Mouse (Mus musculus) testis, adult 2 months (tissue): Measurements from ENCODE around the gene Cep350. TPM values are rescaled to one million over a fixed set of nuclear protein-coding genes. Genes with fewer than 3 reads are reported as not detected.
A peak's percentile ranks its signal among the peaks of the same experiment; 100 is the strongest.

Source experiments
- H3K27ac ChIP-seq: fragments of 200-500 bp; 2 replicates; pipeline ENCODE4 v1.5.1; 2012; ENCODE audit warnings: low read depth, low read length; ENCODE audit not compliant: control insufficient read depth, insufficient read depth
- H3K27me3 ChIP-seq: fragments of 200-500 bp; 2 replicates; pipeline ENCODE4 v1.6.1; 2012; ENCODE audit warnings: mild to moderate bottlenecking, low read length, moderate library complexity; ENCODE audit not compliant: control insufficient read depth, insufficient read depth
- H3K36me3 ChIP-seq: fragments of 200-500 bp; 2 replicates; pipeline ENCODE4 v1.6.1; 2012; ENCODE audit warnings: mild to moderate bottlenecking, low read length; ENCODE audit not compliant: control insufficient read depth, insufficient read depth
- H3K4me1 ChIP-seq: fragments of 200-500 bp; 2 replicates; pipeline ENCODE4 v1.6.1; 2012; ENCODE audit warnings: low read length; ENCODE audit not compliant: control insufficient read depth, insufficient read depth
- H3K4me3 ChIP-seq: fragments of 200-500 bp; 2 replicates; pipeline ENCODE4 v1.5.1; 2012; ENCODE audit warnings: low read depth, mild to moderate bottlenecking, low read length, moderate library complexity, mixed read lengths; ENCODE audit not compliant: control insufficient read depth
- CTCF ChIP-seq: fragments of 200-500 bp; IDR thresholded peaks from 2 replicates; pipeline ENCODE4 v1.5.1; 2012; ENCODE audit warnings: low read depth, mild to moderate bottlenecking, inconsistent platforms, low read length, moderate library complexity; ENCODE audit not compliant: control insufficient read depth, insufficient read depth, insufficient replicate concordance
- POLR2A ChIP-seq: fragments of 200-500 bp; IDR thresholded peaks from 2 replicates; pipeline ENCODE4 v1.6.1; 2012; ENCODE audit warnings: low read depth, mild to moderate bottlenecking, inconsistent platforms, low read length, moderate library complexity; ENCODE audit not compliant: control insufficient read depth
- polyA plus RNA-seq: library from polyadenylated mRNA; depleted of rRNA; stranded (reverse); fragments of >200 nt; gene quantifications from 2 replicates; pipeline ENCODE4 v1.2.3, GENCODE M21; 2012

Gene Cep350
- polyA plus RNA-seq, 1 experiment = 43.6 TPM

DNA sequence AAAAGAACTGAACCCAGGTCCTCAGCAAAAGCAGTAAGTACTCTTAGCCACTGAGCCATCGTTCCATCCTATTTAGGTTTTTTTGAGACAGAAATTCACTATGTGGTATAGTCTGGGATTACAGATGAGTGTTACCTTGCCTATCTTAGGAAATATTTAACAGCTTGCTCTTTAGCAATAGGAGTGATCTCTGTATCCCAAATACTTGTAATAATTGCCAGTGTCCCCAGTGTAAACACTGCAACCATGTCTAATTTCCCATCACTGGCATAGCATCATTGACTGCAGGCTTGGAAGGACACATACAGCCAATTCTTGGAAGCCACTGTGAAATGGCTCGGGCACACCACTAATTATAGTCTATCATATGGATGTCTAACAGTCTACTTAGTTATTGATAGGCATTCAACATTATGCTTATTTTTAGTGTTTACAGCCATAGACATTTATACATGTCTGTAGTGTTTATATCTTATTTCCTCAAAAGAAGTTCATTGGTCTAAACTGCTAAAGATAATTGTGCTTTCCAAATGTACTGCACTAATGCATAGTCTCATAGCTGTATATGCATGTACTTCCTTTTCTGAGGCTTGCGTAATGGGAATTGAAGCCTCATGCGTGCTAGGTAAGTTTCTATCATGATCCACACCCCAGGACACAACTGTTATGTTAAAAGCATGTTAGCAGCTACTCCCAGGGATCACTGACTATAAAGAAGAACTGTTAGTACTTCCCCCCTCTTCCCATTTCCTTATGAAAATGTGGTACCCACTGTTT is 146.9 kb downstream of the Cep350 start:
- no peaks in the 10 kb centered on the region for H3K36me3 ChIP-seq
- H3K27me3 ChIP-seq = no peaks in the 10 kb centered on the region
- TF ChIP-seq POLR2A = no peak
- TF ChIP-seq CTCF = no peak
- peaks cover 5% of the 10 kb centered on the region; the same call in 1 of the 2 replicates for H3K4me1 ChIP-seq
- H3K4me3 ChIP-seq = no peak overlapping the region
- H3K27ac ChIP-seq = no peak overlapping the region

DNA sequence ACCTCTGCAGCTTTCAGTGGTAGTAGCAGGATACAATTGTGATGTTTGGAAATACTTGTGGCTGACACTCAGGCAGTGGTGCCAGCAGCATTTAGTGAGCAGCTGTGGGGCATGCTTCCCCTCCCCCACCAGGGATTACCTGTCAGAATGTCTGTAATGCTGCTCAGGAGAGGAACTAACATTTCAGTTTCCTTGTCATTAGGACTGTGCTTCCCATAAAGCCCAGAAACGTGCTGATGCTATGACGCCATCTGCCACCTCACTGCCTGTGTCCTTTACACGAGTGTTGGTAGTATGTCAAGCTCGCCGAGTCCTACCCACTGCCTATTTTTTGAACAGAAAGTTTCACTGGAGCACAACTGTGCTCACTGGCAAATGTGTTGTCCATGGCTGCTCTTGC is 152.4 kb downstream of the Cep350 start:
- H3K36me3 ChIP-seq = no peaks in the 10 kb centered on the region
- H3K4me1 ChIP-seq = no peaks in the 10 kb centered on the region
- H3K4me3 ChIP-seq = no peak overlapping the region
- TF ChIP-seq POLR2A = no peak
- TF ChIP-seq CTCF = no peak
- no peaks in the 10 kb centered on the region for H3K27me3 ChIP-seq
- H3K27ac ChIP-seq = no peak overlapping the region

DNA sequence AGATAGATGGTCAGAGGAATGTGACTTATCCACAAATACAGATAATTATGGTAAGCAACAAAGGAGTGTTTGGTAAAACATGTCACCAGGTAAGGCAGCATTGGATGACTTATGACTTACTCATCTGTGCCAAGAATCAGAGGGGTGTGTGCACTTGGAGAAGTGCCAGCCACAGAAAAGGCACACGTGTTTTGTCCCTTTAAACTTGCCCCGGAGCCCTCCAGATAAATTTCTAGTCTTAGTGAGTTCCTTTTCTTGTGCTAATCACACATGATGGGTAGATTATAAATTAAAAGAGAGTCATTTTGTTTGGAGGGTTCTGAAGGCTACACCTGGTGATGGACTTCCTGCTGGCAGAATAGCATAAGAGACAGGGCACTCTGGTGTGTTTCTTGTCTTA is 156.9 kb downstream of the Cep350 start:
- H3K4me3 ChIP-seq = peak overlapping the region; percentile 72
- H3K27ac ChIP-seq = peak overlapping the region; percentile 56
- H3K27me3 ChIP-seq = no peaks in the 10 kb centered on the region
- no peak for TF ChIP-seq POLR2A
- TF ChIP-seq CTCF = no peak
- H3K36me3 ChIP-seq = no peaks in the 10 kb centered on the region; the same call in 1 of the 2 replicates
- peaks cover 7% of the 10 kb centered on the region for H3K4me1 ChIP-seq

DNA sequence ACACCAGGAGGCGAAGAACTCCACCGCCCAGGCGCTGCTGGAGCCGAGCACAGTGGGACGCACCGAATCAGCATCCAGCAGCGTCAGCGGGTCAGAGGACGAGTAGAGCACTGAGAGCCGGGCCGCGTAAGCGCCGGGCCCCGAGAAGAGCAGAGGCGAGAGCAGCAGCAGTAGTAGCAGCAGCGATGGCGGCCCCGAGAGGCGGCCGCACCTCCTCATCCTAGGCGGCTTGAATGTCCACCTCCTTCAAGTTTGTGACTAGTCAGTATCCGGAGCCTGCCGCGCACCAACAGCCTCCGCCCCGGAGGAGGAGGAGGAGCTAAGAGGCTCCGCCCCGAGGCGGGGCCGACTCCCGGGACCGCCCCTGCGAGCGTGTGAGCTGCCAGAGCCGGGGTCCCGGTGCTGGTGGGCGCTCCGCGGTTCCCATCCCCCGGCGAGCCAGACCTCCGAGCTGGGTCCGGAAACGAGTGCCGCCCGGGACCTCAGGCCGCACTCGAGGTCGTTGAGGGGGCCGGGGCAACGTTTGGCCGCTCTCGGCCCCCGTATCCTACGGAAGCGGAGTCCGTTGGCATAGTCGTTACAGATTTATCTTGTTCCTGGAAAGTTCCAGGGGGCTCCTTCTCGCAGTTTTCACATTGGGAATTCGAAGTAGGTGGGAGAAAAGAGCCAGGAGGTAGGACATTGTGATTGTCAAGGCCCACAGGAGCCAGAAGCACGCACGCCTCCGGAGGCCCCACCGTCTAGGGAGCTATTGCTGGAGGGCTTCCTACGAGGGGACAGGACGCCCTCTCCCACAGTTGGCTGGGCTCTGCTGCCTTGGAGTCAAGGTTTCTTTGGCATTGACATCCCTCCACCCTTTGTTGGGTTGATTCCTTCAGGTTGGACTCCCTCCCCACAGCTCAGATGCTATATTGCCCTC is 160.2 kb downstream of the Cep350 start, which contains the start of gene Qsox1:
Qsox1 (minus strand) TSS at position 309 of the 919 bp plus-strand sequence.
- Histone ChIP-seq H3K27me3 (no peaks in the 10 kb centered on the region), H3K27ac (peak within 1 kb of the TSS; percentile 96), H3K4me3 (peak within 1 kb of the TSS; percentile 93), H3K36me3 (no peaks in the 10 kb centered on the region; the same call in none of the 2 replicates), H3K4me1 (peaks cover 9% of the 10 kb centered on the region)
- TF ChIP-seq POLR2A (peak; percentile 84), CTCF (no peak)

DNA sequence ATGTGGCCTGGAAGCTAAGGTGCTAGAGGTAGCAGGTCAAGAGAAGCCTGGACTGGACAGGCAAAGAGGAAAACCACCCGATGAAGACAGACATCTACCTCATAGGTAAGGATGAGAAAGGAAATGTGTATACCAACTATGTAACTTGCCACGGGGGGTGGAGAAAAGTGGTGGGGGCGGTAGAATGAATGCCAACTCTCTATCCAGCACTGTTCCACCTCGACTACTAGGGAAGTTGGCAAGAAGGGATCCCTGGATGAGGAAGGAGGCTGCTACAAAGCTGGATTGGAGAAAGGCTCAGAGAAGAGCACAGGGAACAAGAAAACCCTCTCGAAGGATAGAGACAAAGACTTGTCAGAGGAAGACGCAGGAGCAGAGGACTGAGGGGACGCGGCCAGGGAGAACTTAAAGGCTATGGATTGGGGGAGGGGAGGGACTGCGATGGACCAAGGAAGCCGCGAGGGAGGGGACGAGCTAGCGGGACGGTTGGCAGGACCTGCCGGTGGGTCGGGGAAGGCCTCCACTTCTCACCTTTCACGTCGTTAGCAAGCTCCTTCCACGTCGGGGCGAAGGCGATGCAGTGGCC is 161.0 kb downstream of the Cep350 start:
- no peaks in the 10 kb centered on the region; the same call in none of the 2 replicates for H3K36me3 ChIP-seq
- peaks cover 9% of the 10 kb centered on the region for H3K4me1 ChIP-seq
- H3K4me3 ChIP-seq = peak overlapping the region; percentile 93
- H3K27ac ChIP-seq = peak overlapping the region; percentile 96
- no peak for TF ChIP-seq POLR2A
- peak; percentile 10; the same call in 1 of the 2 replicates for TF ChIP-seq CTCF
- H3K27me3 ChIP-seq = no peaks in the 10 kb centered on the region

GRCm38 (mm10) chr1:155810616-155811015 is 162.4 kb downstream of the Cep350 start:
- Histone ChIP-seq H3K4me1 (peaks cover 9% of the 10 kb centered on the region), H3K4me3 (peak overlapping the region; percentile 35; the same call in 1 of the 2 replicates), H3K36me3 (no peaks in the 10 kb centered on the region; the same call in none of the 2 replicates), H3K27me3 (no peaks in the 10 kb centered on the region), H3K27ac (no peak overlapping the region)
- no peak for TF ChIP-seq POLR2A
- no peak for TF ChIP-seq CTCF

DNA sequence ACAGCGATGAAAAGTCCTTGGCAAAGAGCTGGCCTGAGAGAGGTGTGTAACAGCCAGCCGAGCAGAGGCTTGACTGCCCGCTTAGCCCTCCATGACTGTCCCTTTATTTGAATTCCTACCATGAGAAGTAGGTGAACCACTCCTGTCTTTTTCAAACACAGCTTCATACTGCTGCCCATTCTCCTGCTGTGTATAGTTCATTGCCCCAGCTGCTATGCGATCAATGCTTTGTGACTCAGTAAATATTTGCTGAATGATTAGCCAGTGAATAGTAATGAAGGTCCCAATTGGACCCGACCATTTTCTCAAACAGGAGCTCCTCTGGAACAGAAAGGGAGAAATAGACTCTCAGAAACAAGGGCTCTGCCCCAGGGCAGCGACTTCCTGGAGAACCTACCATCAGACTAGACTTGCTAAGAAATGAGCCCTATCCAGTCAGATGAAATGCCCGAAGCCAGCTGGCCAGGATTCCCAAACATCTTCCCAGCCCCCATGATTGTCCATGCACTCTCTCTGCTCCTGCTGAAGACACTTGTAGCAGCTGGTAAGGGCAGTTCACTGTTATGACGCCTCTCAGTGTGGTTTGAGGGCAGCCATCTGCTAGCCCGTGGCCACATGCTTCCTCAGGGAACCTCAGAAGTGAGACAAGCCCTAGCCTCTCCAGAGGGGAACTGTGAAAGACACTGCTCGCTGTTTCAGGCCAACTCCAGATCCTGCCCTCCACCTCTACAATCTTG is 163.2 kb downstream of the Cep350 start:
- Histone ChIP-seq H3K27ac (no peak overlapping the region), H3K4me1 (peaks cover 9% of the 10 kb centered on the region), H3K4me3 (peak overlapping the region; percentile 16; the same call in 1 of the 2 replicates), H3K36me3 (no peaks in the 10 kb centered on the region; the same call in none of the 2 replicates), H3K27me3 (no peaks in the 10 kb centered on the region)
- TF ChIP-seq POLR2A (no peak), CTCF (no peak)
